Mouse (Mus musculus) MEL (cell line): Measurements from ENCODE around the gene Akt1s1. TPM values are rescaled to one million over a fixed set of nuclear protein-coding genes. Genes with fewer than 3 reads are reported as not detected.
A peak's percentile ranks its signal among the peaks of the same experiment; 100 is the strongest.

Experiments used
- DNase-seq: peaks from one replicate; pipeline ENCODE4 v3.0.0; 2011; ENCODE audit warnings: low read depth, low spot score
- H3K27ac ChIP-seq: 2 replicates; pipeline ENCODE4 v1.5.1; 2012; ENCODE audit warnings: low read depth, mild to moderate bottlenecking, control low read depth, low read length, moderate library complexity; ENCODE audit not compliant: control insufficient read depth
- H3K27me3 ChIP-seq, 2 experiments: fragments of 150-350 bp in 1 of 2; sonication (generic) in 1 of 2; 2 replicates each; pipeline ENCODE4 v1.6.1; 2012; ENCODE audit warnings: low read length in 2 of 2, mild to moderate bottlenecking in 2 of 2, improper control_type of control experiment in 1 of 2, moderate library complexity in 1 of 2; ENCODE audit not compliant: insufficient read depth in 2 of 2, control insufficient read depth in 1 of 2
- H3K36me3 ChIP-seq, 2 experiments: 2 replicates each; pipeline ENCODE4 v1.6.1; 2012 to 2014; ENCODE audit warnings: low read length in 2 of 2, improper control_type of control experiment in 1 of 2, inconsistent platforms in 1 of 2, mild to moderate bottlenecking in 1 of 2; ENCODE audit not compliant: insufficient read depth in 2 of 2, control insufficient read depth in 1 of 2
- H3K4me1 ChIP-seq, 2 experiments: fragments of 150-350 bp in 1 of 2; sonication (generic) in 1 of 2; 2 replicates each; pipeline ENCODE4 v1.6.1; 2012; ENCODE audit warnings: low read length in 2 of 2, improper control_type of control experiment in 1 of 2, mild to moderate bottlenecking in 1 of 2; ENCODE audit not compliant: insufficient read depth in 2 of 2, control insufficient read depth in 1 of 2
- H3K4me3 ChIP-seq, 2 experiments: fragments of 150-350 bp in 1 of 2; sonication (generic) in 1 of 2; 2 replicates each; pipeline ENCODE4 v1.5.1; 2012; ENCODE audit warnings: low read depth in 2 of 2, low read length in 2 of 2, mild to moderate bottlenecking in 2 of 2, moderate library complexity in 2 of 2, control low read depth in 1 of 2, improper control_type of control experiment in 1 of 2; ENCODE audit not compliant: control insufficient read depth in 1 of 2, insufficient read depth in 1 of 2
- H3K79me2 ChIP-seq: 2 replicates; pipeline ENCODE4 v1.6.1; 2012; ENCODE audit warnings: mild to moderate bottlenecking, low read length, moderate library complexity; ENCODE audit not compliant: control insufficient read depth, poor library complexity, insufficient read depth
- H3K9ac ChIP-seq: 2 replicates; pipeline ENCODE4 v1.6.1; 2012; ENCODE audit warnings: low read depth, mild to moderate bottlenecking, control low read depth, low read length, moderate library complexity; ENCODE audit not compliant: control insufficient read depth, poor library complexity, severe bottlenecking
- H3K9me3 ChIP-seq: fragments of 150-350 bp; sonication (generic); replicated peaks from 2 replicates; pipeline ENCODE4 v1.6.1; 2012; ENCODE audit warnings: mild to moderate bottlenecking, low read length, improper control_type of control experiment, moderate library complexity; ENCODE audit not compliant: insufficient read depth
- BHLHE40 ChIP-seq: IDR thresholded peaks from 2 replicates; pipeline ENCODE4 v1.6.1; 2012; ENCODE audit warnings: low read depth, mild to moderate bottlenecking, inconsistent platforms, low read length, improper control_type of control experiment, borderline replicate concordance
- E2F4 ChIP-seq: IDR thresholded peaks from 2 replicates; pipeline ENCODE4 v1.6.1; 2011; ENCODE audit warnings: low read depth, low read length, improper control_type of control experiment, borderline replicate concordance
- EP300 ChIP-seq, 2 experiments: IDR thresholded peaks; 2 replicates each; pipeline ENCODE4 v1.6.1; 2011; ENCODE audit warnings: improper control_type of control experiment in 2 of 2, low read length in 2 of 2, low read depth in 1 of 2, mild to moderate bottlenecking in 1 of 2
- ETS1 ChIP-seq: IDR thresholded peaks from 2 replicates; pipeline ENCODE4 v1.6.1; 2012; ENCODE audit warnings: low read depth, mild to moderate bottlenecking, inconsistent platforms, low read length, improper control_type of control experiment, moderate library complexity
- GATA1 ChIP-seq: IDR thresholded peaks from 2 replicates; pipeline ENCODE4 v1.6.1; 2011; ENCODE audit warnings: low read depth, low read length, improper control_type of control experiment
- KAT2A ChIP-seq: conservative IDR thresholded peaks from 2 replicates; pipeline ENCODE4 v1.6.1; 2012; ENCODE audit warnings: low read depth, low read length, improper control_type of control experiment, inconsistent platforms
- MYB ChIP-seq: IDR thresholded peaks from 2 replicates; pipeline ENCODE4 v1.6.1; 2011; ENCODE audit warnings: mild to moderate bottlenecking, low read depth, low read length, improper control_type of control experiment
- MYC ChIP-seq: IDR thresholded peaks from 2 replicates; pipeline ENCODE4 v1.6.1; 2011; ENCODE audit warnings: low read depth, mild to moderate bottlenecking, low read length, improper control_type of control experiment, moderate library complexity
- NRF1 ChIP-seq: IDR thresholded peaks from 2 replicates; pipeline ENCODE4 v1.6.1; 2014; ENCODE audit warnings: low read depth, mild to moderate bottlenecking, inconsistent platforms, low read length, improper control_type of control experiment, moderate library complexity; ENCODE audit not compliant: poor library complexity, insufficient read depth, severe bottlenecking
- POLR2A ChIP-seq, 2 experiments: IDR thresholded peaks; 2 replicates each; pipeline ENCODE4 v1.6.1; 2011 to 2012; ENCODE audit warnings: low read length in 2 of 2, mild to moderate bottlenecking in 2 of 2, control low read depth in 1 of 2, improper control_type of control experiment in 1 of 2, low read depth in 1 of 2, moderate library complexity in 1 of 2; ENCODE audit not compliant: control insufficient read depth in 1 of 2, insufficient read depth in 1 of 2, poor library complexity in 1 of 2
- POLR2AphosphoS2 ChIP-seq: IDR thresholded peaks from 2 replicates; pipeline ENCODE4 v1.6.1; 2011; ENCODE audit warnings: low read length, improper control_type of control experiment
- RCOR1 ChIP-seq: IDR thresholded peaks from 2 replicates; pipeline ENCODE4 v1.6.1; 2012; ENCODE audit warnings: low read depth, mild to moderate bottlenecking, inconsistent platforms, low read length, improper control_type of control experiment
- SIN3A ChIP-seq: IDR thresholded peaks from 2 replicates; pipeline ENCODE4 v1.6.1; 2012; ENCODE audit warnings: low read length, improper control_type of control experiment, inconsistent platforms
- TBP ChIP-seq: IDR thresholded peaks from 2 replicates; pipeline ENCODE4 v1.8.0; 2011; ENCODE audit warnings: low read depth, low read length, improper control_type of control experiment
- TCF12 ChIP-seq: IDR thresholded peaks from 2 replicates; pipeline ENCODE4 v1.6.1; 2014; ENCODE audit warnings: low read depth, mild to moderate bottlenecking, inconsistent platforms, low read length, improper control_type of control experiment, moderate library complexity
- UBTF ChIP-seq: IDR thresholded peaks from 2 replicates; pipeline ENCODE4 v1.6.1; 2012; ENCODE audit warnings: low read depth, mild to moderate bottlenecking, inconsistent platforms, low read length, improper control_type of control experiment, moderate library complexity, borderline replicate concordance; ENCODE audit not compliant: insufficient read depth
- USF2 ChIP-seq, 2 experiments: IDR thresholded peaks; 2 replicates each; pipeline ENCODE4 v1.6.1; 2011 to 2012; ENCODE audit warnings: improper control_type of control experiment in 2 of 2, low read length in 2 of 2, borderline replicate concordance in 1 of 2, inconsistent platforms in 1 of 2, low read depth in 1 of 2, mild to moderate bottlenecking in 1 of 2; ENCODE audit not compliant: insufficient read depth in 1 of 2
- ZC3H11A ChIP-seq: IDR thresholded peaks from 2 replicates; pipeline ENCODE4 v1.6.1; 2012; ENCODE audit warnings: low read depth, mild to moderate bottlenecking, inconsistent platforms, low read length, improper control_type of control experiment
- ZKSCAN1 ChIP-seq: IDR thresholded peaks from 2 replicates; pipeline ENCODE4 v1.6.1; 2012; ENCODE audit warnings: low read depth, mild to moderate bottlenecking, inconsistent platforms, low read length, improper control_type of control experiment, moderate library complexity
- ZNF384 ChIP-seq: IDR thresholded peaks from 2 replicates; pipeline ENCODE4 v1.6.1; 2012; ENCODE audit warnings: low read depth, mild to moderate bottlenecking, inconsistent platforms, low read length, improper control_type of control experiment
- polyA plus RNA-seq, 2 experiments: library from polyadenylated mRNA; stranded (reverse) in 1 of 2; unstranded in 1 of 2; fragments of >175 nt in 1 of 2; fragments of >200 nt in 1 of 2; gene quantifications; 2 replicates each; pipeline versions ENCODE4 v1.2.1 to v1.2.4; 2012; ENCODE audit warnings: low replicate concordance in 2 of 2, low read depth in 1 of 2; ENCODE audit not compliant: insufficient read length in 2 of 2, insufficient read depth in 1 of 2, missing spikeins in 1 of 2
- total RNA-seq: library from RNA; depleted of rRNA; stranded (reverse); fragments of 300-350 nt; gene quantifications from 2 replicates; pipeline ENCODE4 v1.2.3, GENCODE M21; 2012

The Akt1s1 gene
- total and polyA plus RNA-seq, 3 experiments: 37.3 to 71.8 TPM; not detected in 1

- TF ChIP-seq BHLHE40 (peak; percentile 15; the same call in 1 of the 2 replicates), ZNF384 (no peak), NRF1 (peak; percentile 91), GATA1 (0 out of 2 replicates have a peak, but pooled peaks have one; percentile 8), KAT2A (peak; percentile 77)
These were observed at the start of gene Akt1s1, which contains the start of gene Tbc1d17 (continued) for GRCm38 (mm10) chr7:44848561-44849415.

GRCm38 (mm10) chr7:44808927-44809326 lies 39.9 kb upstream of the Akt1s1 start:
- H3K27me3 ChIP-seq: no peaks in the 10 kb centered on the region; a peak in 1 of 4 replicates
- peaks cover 0 to under 1% of the 10 kb centered on the region in 2 experiments; a peak in 1 of 4 replicates for H3K4me1 ChIP-seq
- no peak for DNase-seq
- no peaks in the 10 kb centered on the region for H3K9me3 ChIP-seq
- H3K36me3 ChIP-seq: peaks cover under 1 to 2% of the 10 kb centered on the region in 2 experiments; a peak in 1 of 4 replicates
- H3K27ac ChIP-seq: no peak overlapping the region
- H3K4me3 ChIP-seq: no peak overlapping the region
- no peak for TF ChIP-seq E2F4
- TF ChIP-seq ZKSCAN1: no peak
- no peak for TF ChIP-seq ETS1
- TF ChIP-seq KAT2A: no peak
- no peak for TF ChIP-seq MYB
- no peak for TF ChIP-seq EP300 (IDR thresholded peaks at IDR 0.05; ENCODE audit: low read depth in 1 of 2, low read length in 2 of 2)
- no peak for TF ChIP-seq ZNF384
- no peak for TF ChIP-seq BHLHE40
- TF ChIP-seq, all 39 proteins: peak for 0
- H3K9ac ChIP-seq: no peak overlapping the region
- no peaks in the 10 kb centered on the region for H3K79me2 ChIP-seq

GRCm38 (mm10) chr7:44809466-44809865 lies 39.3 kb upstream of the Akt1s1 start:
- Histone ChIP-seq H3K4me3 (no peak overlapping the region), H3K36me3 (peaks cover 2% of the 10 kb centered on the region in 2 experiments; a peak in 1 of 4 replicates), H3K27me3 (no peaks in the 10 kb centered on the region; a peak in 1 of 4 replicates), H3K4me1 (peaks cover 0 to 6% of the 10 kb centered on the region in 2 experiments; a peak in 2 of 4 replicates), H3K9ac (no peak overlapping the region), H3K79me2 (no peaks in the 10 kb centered on the region), H3K27ac (no peak overlapping the region), H3K9me3 (no peaks in the 10 kb centered on the region)
- no peak for DNase-seq
- TF ChIP-seq MYC (no peak), ZC3H11A (no peak), POLR2AphosphoS2 (no peak), SIN3A (no peak), E2F4 (no peak), ZKSCAN1 (no peak), TCF12 (no peak), RCOR1 (no peak), POLR2A (IDR thresholded peaks at IDR 0.05; ENCODE audit: control insufficient read depth in 1 of 2, insufficient read depth in 1 of 2, low read depth in 1 of 2, low read length in 2 of 2, poor library complexity in 1 of 2) (no peak), ETS1 (no peak), TBP (no peak), NRF1 (no peak), UBTF (no peak), USF2 (IDR thresholded peaks at IDR 0.05; ENCODE audit: borderline replicate concordance in 1 of 2, insufficient read depth in 1 of 2, low read depth in 1 of 2, low read length in 2 of 2) (no peak)
- TF ChIP-seq, all 39 proteins: peak for 0
